Mouse (Mus musculus) neural tube, embryonic 15.5 days (tissue): Measurements from ENCODE around the gene Eid2. TPM values are rescaled to one million over a fixed set of nuclear protein-coding genes. Genes with fewer than 3 reads are reported as not detected.
"Not testable (repeated sequence)": the region's sequence is repeated elsewhere in the genome, so short reads cannot be mapped to it uniquely, and the experiment has no call there.

Experiments
- ATAC-seq: fragments of 200-750 bp; cut with Nextera tagmentation; 2 replicates; pipeline ENCODE4 v1.8.0; 2017; ENCODE audit warnings: mild to moderate bottlenecking, moderate TSS enrichment, moderate library complexity; ENCODE audit not compliant: low FRiP score
- H3K27ac ChIP-seq: fragments of 300-500 bp; sonication (generic); replicated peaks from 2 replicates; pipeline ENCODE4 v1.5.1; 2015; ENCODE audit warnings: mild to moderate bottlenecking, inconsistent platforms
- H3K27me3 ChIP-seq: fragments of 300-500 bp; sonication (generic); replicated peaks from 2 replicates; pipeline ENCODE4 v1.6.1; 2015; ENCODE audit warnings: inconsistent platforms
- H3K36me3 ChIP-seq: fragments of 300-500 bp; sonication (generic); 2 replicates; pipeline ENCODE4 v1.6.1; 2015; ENCODE audit warnings: inconsistent platforms
- H3K4me1 ChIP-seq: fragments of 300-500 bp; sonication (generic); 2 replicates; pipeline ENCODE4 v1.6.1; 2015; ENCODE audit warnings: inconsistent platforms
- H3K4me2 ChIP-seq: fragments of 300-500 bp; sonication (generic); 2 replicates; pipeline ENCODE4 v1.6.1; 2015; ENCODE audit warnings: inconsistent platforms, mild to moderate bottlenecking, moderate library complexity
- H3K4me3 ChIP-seq: fragments of 300-500 bp; sonication (generic); replicated peaks from 2 replicates; pipeline ENCODE4 v1.5.1; 2015; ENCODE audit warnings: mild to moderate bottlenecking, inconsistent platforms
- H3K9ac ChIP-seq: fragments of 300-500 bp; sonication (generic); replicated peaks from 2 replicates; pipeline ENCODE4 v1.6.1; 2015; ENCODE audit warnings: mild to moderate bottlenecking, inconsistent platforms
- H3K9me3 ChIP-seq: fragments of 300-500 bp; sonication (generic); replicated peaks from 2 replicates; pipeline ENCODE4 v1.6.1; 2016; ENCODE audit warnings: inconsistent platforms
- WGBS: fragments of 180-500 bp; shearing (Covaris S2); methylation state at CpG from one replicate; pipeline ENCODE4 v1.1.7; 2015; ENCODE audit warnings: mixed read lengths; 5-methylcytosine and 5-hydroxymethylcytosine counted together
- polyA plus RNA-seq: library from polyadenylated mRNA; unstranded; fragments of >200 nt; fragmentation: Nextera tagmentation; extraction: Ambion mirVana; gene quantifications from 2 replicates; pipeline ENCODE4 v1.2.1, GENCODE M21; 2015

Eid2 gene
- polyA plus RNA-seq, result 6.9 and 18.2 TPM in 2 replicates

DNA sequence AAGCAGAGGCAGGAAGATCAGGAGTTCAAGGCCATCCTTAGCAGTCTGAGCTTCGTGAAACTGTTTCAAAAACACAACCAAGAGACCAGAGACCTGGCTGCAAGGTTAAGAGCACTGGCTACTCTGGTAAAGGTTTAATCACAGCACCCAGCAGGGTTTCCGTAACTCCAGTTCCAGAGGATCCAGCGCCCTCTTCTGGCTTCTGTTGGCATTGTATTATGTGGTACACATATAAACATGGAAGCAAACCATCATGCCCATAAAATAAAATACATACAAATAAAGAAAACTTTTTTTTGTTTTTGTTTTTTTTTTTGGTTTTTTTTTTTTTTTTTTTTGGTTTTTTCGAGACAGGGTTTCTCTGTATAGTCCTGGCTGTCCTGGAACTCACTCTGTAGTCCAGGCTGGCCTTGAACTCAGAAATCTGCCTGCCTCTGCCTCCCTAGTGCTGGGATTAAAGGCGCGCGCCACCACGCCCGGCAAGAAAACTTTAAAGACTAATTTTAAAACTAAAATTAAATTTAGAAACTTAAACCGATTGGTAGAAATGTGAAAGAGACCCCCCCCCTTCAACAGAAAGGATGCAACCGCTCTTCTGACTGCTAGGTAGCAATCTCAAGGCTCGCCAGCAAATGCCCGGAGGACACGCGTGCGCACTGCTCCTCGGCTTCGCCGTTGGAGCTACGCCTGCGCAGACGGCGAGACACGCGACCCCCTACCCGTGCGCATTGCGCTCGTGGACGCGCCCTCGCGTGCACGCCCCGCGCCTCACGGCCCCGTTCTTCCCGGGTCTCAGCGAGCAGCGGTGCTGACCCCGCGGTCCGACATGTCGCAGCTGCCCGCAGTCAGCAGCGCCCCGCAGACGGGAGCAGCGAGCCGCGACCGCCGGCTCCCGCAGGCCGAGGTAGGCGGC, at the start of gene Eid2:
Eid2 (plus strand) TSS at position 753 of the 913 bp plus-strand sequence.
- H3K9me3 ChIP-seq, result no peaks in the 10 kb centered on the region
- H3K27ac ChIP-seq, result peak within 1 kb of the TSS; percentile 94
- WGBS, result 6% methylated on average over 56 of the region's 57 CpGs
- H3K27me3 ChIP-seq, result no peaks in the 10 kb centered on the region
- ATAC-seq, result peak; percentile 94
- peaks cover 14% of the 10 kb centered on the region for H3K36me3 ChIP-seq
- peaks cover 24% of the 10 kb centered on the region for H3K4me1 ChIP-seq
- H3K9ac ChIP-seq, result peak within 1 kb of the TSS; percentile 100
- H3K4me2 ChIP-seq, result peak within 1 kb of the TSS; percentile 70
- peak within 1 kb of the TSS; percentile 95 for H3K4me3 ChIP-seq

DNA sequence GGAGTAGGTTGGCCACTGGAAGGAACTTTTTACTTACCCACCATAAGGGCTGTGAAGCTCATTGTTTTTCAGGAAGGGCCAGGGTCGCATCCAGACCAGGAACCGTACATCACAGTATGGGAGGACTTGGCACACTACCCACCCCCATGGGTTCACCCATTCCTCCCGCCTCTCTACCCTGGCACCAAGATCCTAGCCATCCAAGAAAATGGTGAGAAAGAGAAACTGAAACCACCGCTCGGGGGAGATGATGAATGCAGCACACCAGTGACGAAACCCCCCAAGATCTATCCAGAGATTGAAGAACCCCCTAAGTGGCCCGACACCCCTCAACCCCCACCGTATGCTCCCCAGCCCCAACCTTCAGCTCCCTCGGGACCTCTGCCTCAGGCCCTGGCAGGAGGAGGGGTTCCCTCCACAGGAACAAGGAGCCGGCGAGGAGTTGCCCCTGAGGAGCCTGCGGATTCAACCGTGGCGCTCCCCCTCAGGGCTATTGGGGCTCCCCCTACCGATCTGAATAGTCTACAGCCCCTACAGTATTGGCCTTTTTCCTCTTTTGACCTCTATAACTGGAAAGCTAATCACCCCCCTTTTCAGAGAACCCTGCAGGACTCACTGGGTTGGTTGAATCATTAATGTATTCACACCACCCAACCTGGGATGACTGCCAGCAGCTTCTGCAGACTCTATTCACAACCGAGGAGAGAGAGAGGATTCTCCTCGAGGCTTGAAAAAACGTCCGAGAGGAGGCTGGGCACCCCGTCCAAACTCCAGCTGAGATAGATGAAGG, 48.5 kb upstream of the Eid2 start:
- H3K27ac ChIP-seq, ATAC-seq, H3K36me3 ChIP-seq, H3K9ac ChIP-seq, H3K4me2 ChIP-seq, H3K4me1 ChIP-seq, H3K27me3 ChIP-seq, H3K4me3 ChIP-seq, H3K9me3 ChIP-seq: not testable (repeated sequence)
- WGBS, result 81% methylated on average over 20 of the region's 20 CpGs

- not testable (repeated sequence) for H3K27me3 ChIP-seq, H3K9me3 ChIP-seq, H3K4me1 ChIP-seq, H3K36me3 ChIP-seq, H3K4me2 ChIP-seq, ATAC-seq, H3K4me3 ChIP-seq, H3K27ac ChIP-seq, H3K9ac ChIP-seq
- 87% methylated on average over 4 of the region's 4 CpGs for WGBS
These were observed 40.8 kb upstream of the Eid2 start for GRCm38 (mm10) chr7:28226836-28227235.

DNA sequence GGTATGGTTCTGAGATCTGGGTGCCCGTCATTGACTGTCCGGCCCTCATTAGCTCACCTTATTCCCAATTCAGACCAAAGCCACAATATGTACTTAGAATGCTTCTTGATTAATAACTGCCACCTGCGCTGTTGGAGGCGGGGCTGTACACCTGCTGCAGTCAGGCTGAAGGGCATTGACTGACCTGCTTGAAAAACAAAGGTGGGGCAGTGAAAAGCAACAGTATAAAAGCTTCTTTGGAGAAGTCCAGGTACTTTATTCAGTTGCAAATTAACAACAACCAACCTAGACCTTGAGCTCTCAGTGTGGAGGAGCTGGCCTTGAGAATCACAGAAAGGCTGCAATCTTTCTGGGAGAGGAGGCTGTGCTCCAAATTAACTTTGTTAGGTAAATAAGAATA, 40.3 kb upstream of the Eid2 start:
- 94% methylated on average over 4 of the region's 4 CpGs for WGBS
- H3K36me3 ChIP-seq, H3K27ac ChIP-seq, H3K27me3 ChIP-seq, H3K4me1 ChIP-seq, H3K9me3 ChIP-seq, ATAC-seq, H3K4me2 ChIP-seq, H3K9ac ChIP-seq, H3K4me3 ChIP-seq: not testable (repeated sequence)

- not testable (repeated sequence) for H3K36me3 ChIP-seq, H3K27me3 ChIP-seq, H3K9me3 ChIP-seq, ATAC-seq, H3K4me1 ChIP-seq, H3K27ac ChIP-seq, H3K4me2 ChIP-seq, H3K9ac ChIP-seq, H3K4me3 ChIP-seq
- 78% methylated on average over 2 of the region's 2 CpGs for WGBS
These were observed 23.7 kb upstream of the Eid2 start for GRCm38 (mm10) chr7:28243943-28244342.

DNA sequence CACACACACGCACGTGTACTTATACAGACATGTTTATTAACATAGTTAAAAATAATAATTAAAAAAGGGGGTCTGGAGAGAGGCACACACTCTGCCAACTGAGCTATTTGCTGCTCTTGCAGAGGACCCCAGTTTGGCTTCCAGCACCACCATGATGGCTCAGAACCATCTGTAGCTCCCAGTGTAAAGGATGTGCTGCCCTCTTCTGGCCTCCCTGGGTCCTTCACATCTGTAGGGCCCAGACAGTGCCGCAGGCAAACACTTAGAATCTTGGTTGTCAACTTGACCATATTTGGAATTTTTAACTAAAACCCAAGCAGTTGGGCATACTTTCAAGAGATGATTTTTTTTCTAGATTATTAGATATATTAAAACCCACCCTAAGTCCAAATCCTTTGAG, 18.7 kb upstream of the Eid2 start:
- Histone ChIP-seq H3K4me1 (no peaks in the 10 kb centered on the region), H3K9ac (no peak overlapping the region), H3K27me3 (no peaks in the 10 kb centered on the region), H3K4me3 (no peak overlapping the region), H3K4me2 (no peak overlapping the region), H3K36me3 (no peaks in the 10 kb centered on the region), H3K27ac (no peak overlapping the region), H3K9me3 (no peaks in the 10 kb centered on the region)
- 93% methylated on average over 3 of the region's 3 CpGs for WGBS
- no peak for ATAC-seq

GRCm38 (mm10) chr7:28251976-28252375, 15.7 kb upstream of the Eid2 start:
- Histone ChIP-seq H3K27me3 (no peaks in the 10 kb centered on the region), H3K9ac (no peak overlapping the region), H3K27ac (no peak overlapping the region), H3K4me2 (no peak overlapping the region), H3K36me3 (no peaks in the 10 kb centered on the region), H3K4me1 (no peaks in the 10 kb centered on the region), H3K4me3 (no peak overlapping the region), H3K9me3 (no peaks in the 10 kb centered on the region)
- no peak for ATAC-seq
- WGBS, result 93% methylated on average over 17 of the region's 17 CpGs

DNA sequence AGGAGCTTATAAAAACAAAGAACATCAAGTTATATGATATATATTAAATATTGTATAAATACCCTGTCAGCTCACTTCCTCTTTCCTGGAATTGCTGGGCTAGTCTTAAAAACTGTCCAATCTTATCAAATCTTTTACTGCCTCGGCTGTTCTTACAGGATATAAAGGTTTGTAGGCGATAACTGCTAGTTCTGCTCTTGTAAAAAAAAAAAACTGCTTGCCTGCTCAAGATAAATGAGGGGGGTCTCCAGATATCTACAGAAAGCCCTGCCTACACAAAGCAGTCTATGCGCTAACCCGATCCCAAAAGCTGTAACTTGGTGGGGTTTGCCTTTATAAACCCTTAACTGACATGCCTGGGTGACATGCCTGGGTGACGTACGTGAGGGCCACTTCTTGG, 13.1 kb upstream of the Eid2 start:
- no peaks in the 10 kb centered on the region for H3K4me1 ChIP-seq
- ATAC-seq, result no peak
- no peaks in the 10 kb centered on the region for H3K9me3 ChIP-seq
- H3K9ac ChIP-seq, result no peak overlapping the region
- H3K36me3 ChIP-seq, result no peaks in the 10 kb centered on the region
- H3K27me3 ChIP-seq, result no peaks in the 10 kb centered on the region
- H3K4me2 ChIP-seq, result no peak overlapping the region
- no peak overlapping the region for H3K27ac ChIP-seq
- no peak overlapping the region for H3K4me3 ChIP-seq
- WGBS, result 93% methylated on average over 6 of the region's 6 CpGs

DNA sequence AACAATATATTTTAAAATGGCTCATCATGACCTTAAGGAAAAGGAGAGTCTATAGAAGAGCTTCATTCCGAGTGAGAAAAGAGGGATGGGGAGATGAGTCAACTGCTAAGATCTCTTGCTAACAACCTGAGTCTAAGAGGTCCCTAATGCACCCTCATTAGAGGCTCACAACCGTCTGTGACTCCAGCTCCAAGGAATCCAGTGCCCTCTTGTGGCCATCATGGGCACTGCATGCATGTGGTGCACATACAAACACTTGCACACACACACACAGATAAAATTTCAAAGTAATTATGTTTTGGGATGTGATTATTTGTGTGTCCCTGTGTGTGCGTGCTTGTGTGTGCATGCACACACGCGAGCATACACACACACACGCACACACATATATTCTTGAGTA, 12.2 kb upstream of the Eid2 start:
- 81% methylated on average over 6 of the region's 6 CpGs for WGBS

GRCm38 (mm10) chr7:28262861-28263260, 4.8 kb upstream of the Eid2 start:
- 25% methylated on average over 5 of the region's 5 CpGs for whole genome bisulfite sequencing
- Histone ChIP-seq H3K9ac (no peak overlapping the region), H3K9me3 (no peaks in the 10 kb centered on the region), H3K27ac (no peak overlapping the region), H3K36me3 (no peaks in the 10 kb centered on the region), H3K4me3 (no peak overlapping the region), H3K4me2 (no peak overlapping the region), H3K4me1 (no peaks in the 10 kb centered on the region), H3K27me3 (no peaks in the 10 kb centered on the region)
- no peak for ATAC-seq

More for the DNA sequence above, 12.2 kb upstream of the Eid2 start:
- H3K27ac ChIP-seq, result no peak overlapping the region
- H3K9me3 ChIP-seq, result no peaks in the 10 kb centered on the region
- no peaks in the 10 kb centered on the region for H3K27me3 ChIP-seq
- no peak overlapping the region for H3K9ac ChIP-seq
- ATAC-seq, result no peak
- no peak overlapping the region for H3K4me3 ChIP-seq
- H3K4me2 ChIP-seq, result no peak overlapping the region
- no peaks in the 10 kb centered on the region for H3K36me3 ChIP-seq
- no peaks in the 10 kb centered on the region for H3K4me1 ChIP-seq

DNA sequence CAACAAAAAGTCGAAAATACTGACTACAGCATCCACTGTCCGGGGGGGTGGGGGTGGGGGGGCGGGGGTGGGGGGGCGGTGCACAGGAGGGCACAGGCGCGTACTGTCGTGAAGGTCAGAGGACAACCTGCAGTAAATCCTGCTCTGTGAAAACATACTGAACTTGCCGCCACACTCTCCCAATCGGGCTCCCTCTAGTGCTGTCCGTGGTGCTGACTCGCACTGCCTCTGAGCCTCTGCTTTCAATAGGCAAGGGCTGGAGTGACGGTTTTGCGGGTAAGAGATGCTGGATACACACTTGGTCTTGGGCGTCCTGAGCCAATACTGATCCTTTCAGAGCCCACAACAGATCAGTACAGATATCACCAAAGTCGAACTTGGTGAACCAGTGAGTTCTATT, 3.9 kb upstream of the Eid2 start:
- Histone ChIP-seq H3K4me3 (no peak overlapping the region), H3K36me3 (no peaks in the 10 kb centered on the region), H3K27ac (no peak overlapping the region), H3K9me3 (no peaks in the 10 kb centered on the region), H3K9ac (no peak overlapping the region), H3K4me2 (no peak overlapping the region), H3K27me3 (no peaks in the 10 kb centered on the region), H3K4me1 (peaks cover 4% of the 10 kb centered on the region)
- WGBS, result 7% methylated on average over 11 of the region's 15 CpGs
- ATAC-seq, result no peak

- Histone ChIP-seq H3K4me2 (no peak overlapping the region), H3K27me3 (no peaks in the 10 kb centered on the region), H3K4me3 (no peak overlapping the region), H3K36me3 (peaks cover 4% of the 10 kb centered on the region; the same call in 1 of the 2 replicates), H3K4me1 (peaks cover 17% of the 10 kb centered on the region), H3K9me3 (no peaks in the 10 kb centered on the region), H3K27ac (no peak overlapping the region), H3K9ac (no peak overlapping the region)
- ATAC-seq, result no peak
- 85% methylated on average over 13 of the region's 13 CpGs for WGBS
These were observed 2.3 kb upstream of the Eid2 start for GRCm38 (mm10) chr7:28265391-28265790.
